Mouse (Mus musculus): ENCODE results near the gene Pomt2. TPM values are rescaled to one million over a fixed set of nuclear protein-coding genes. Genes with fewer than 3 reads are reported as not detected.

Gene Pomt2
- 14.4 and 16.9 TPM in 2 replicates for polyA plus RNA-seq (2014; fragmentation: Nextera tagmentation; extraction: Ambion mirVana)

- Histone ChIP-seq H3K27me3 (ENCODE audit: control insufficient read depth, insufficient read depth, low read length) (no peaks in the 10 kb centered on the region), H3K4me2 (ENCODE audit: low read depth, low read length) (peak within 1 kb of the TSS; percentile 76), H3K9me3 (ENCODE audit: control insufficient read depth, low read length) (no peaks in the 10 kb centered on the region), H3K36me3 (ENCODE audit: control insufficient read depth, insufficient read depth, low read length) (no peaks in the 10 kb centered on the region), H3K4me1 (ENCODE audit: control insufficient read depth, insufficient read depth, low read length) (peaks cover 13% of the 10 kb centered on the region), H3K4me3 (ENCODE audit: low read depth, low read length) (peak within 1 kb of the TSS; percentile 94), H3K27ac (ENCODE audit: low read depth, low read length) (peak within 1 kb of the TSS; percentile 96), H3K9ac (replicated peaks; ENCODE audit: low read depth, low read length) (peak within 1 kb of the TSS; percentile 70)
- ATAC-seq (ENCODE audit: low read depth), result peak; percentile 95
- WGBS, result under 1% methylated on average over 59 of the region's 61 CpGs
Measured at GRCm38 (mm10) chr12:87147395-87148089, at the start of gene Pomt2. Pomt2 (minus strand) TSS chr12:87147968.

GRCm38 (mm10) chr12:87196310-87196709, 48.5 kb upstream of the Pomt2 start:
- Histone ChIP-seq H3K9ac (replicated peaks; ENCODE audit: low read depth, low read length) (no peak overlapping the region), H3K4me3 (ENCODE audit: low read depth, low read length) (no peak overlapping the region), H3K4me2 (ENCODE audit: low read depth, low read length) (no peak overlapping the region), H3K27me3 (ENCODE audit: control insufficient read depth, insufficient read depth, low read length) (no peaks in the 10 kb centered on the region), H3K27ac (ENCODE audit: low read depth, low read length) (no peak overlapping the region), H3K36me3 (ENCODE audit: control insufficient read depth, insufficient read depth, low read length) (no peaks in the 10 kb centered on the region), H3K9me3 (ENCODE audit: control insufficient read depth, low read length) (no peaks in the 10 kb centered on the region), H3K4me1 (ENCODE audit: control insufficient read depth, insufficient read depth, low read length) (peaks cover 8% of the 10 kb centered on the region)
- ATAC-seq (ENCODE audit: low read depth), result no peak

DNA sequence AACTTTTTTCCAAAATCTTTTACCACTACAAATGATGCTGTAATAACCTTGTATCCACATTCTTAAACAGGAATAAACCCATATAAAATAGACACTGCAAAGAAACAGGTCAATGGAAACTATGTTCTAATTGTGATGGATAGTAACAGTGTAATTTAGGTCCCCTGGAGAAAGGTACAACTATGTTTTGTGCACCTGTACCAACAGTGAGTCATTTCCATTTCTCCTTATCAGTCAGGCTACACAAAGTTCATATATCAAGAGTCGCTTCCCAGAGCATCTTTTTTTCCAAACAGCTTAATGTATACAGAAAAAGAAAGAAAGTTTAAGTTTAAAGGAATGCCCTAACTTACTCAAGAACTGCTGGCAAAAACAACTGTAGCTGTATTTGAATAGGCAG, 47.3 kb upstream of the Pomt2 start:
- 84% methylated on average over 1 of the region's 1 CpGs for WGBS
- no peak overlapping the region for H3K4me3 ChIP-seq (ENCODE audit: low read depth, low read length)
- peaks cover 8% of the 10 kb centered on the region for H3K4me1 ChIP-seq (ENCODE audit: control insufficient read depth, insufficient read depth, low read length)
- H3K9ac ChIP-seq (replicated peaks; ENCODE audit: low read depth, low read length), result no peak overlapping the region
- H3K36me3 ChIP-seq (ENCODE audit: control insufficient read depth, insufficient read depth, low read length), result no peaks in the 10 kb centered on the region
- no peak for ATAC-seq (ENCODE audit: low read depth)
- H3K27ac ChIP-seq (ENCODE audit: low read depth, low read length), result no peak overlapping the region
- no peaks in the 10 kb centered on the region for H3K27me3 ChIP-seq (ENCODE audit: control insufficient read depth, insufficient read depth, low read length)
- no peak overlapping the region for H3K4me2 ChIP-seq (ENCODE audit: low read depth, low read length)
- no peaks in the 10 kb centered on the region for H3K9me3 ChIP-seq (ENCODE audit: control insufficient read depth, low read length)

DNA sequence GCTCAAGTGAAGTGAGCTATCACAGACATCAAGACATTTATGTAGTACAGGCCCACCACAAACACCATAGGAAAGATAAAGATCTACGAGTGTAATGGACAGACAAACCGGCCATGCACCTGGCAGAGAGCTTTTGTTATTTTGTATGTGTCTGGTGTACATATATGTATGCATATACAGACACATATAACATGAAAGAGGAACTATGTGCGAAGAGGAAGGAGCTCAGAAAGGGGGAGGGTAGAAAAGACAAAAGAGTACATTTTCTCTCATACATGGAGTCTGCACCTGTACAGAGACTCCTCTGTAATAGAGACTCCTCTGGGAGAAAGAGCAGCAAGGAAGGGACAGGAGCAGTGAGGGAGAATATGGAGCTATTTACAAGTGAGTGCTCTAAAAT, 45.2 kb upstream of the Pomt2 start:
- no peaks in the 10 kb centered on the region for H3K4me1 ChIP-seq (ENCODE audit: control insufficient read depth, insufficient read depth, low read length)
- WGBS, result 100% methylated on average over 3 of the region's 3 CpGs
- H3K36me3 ChIP-seq (ENCODE audit: control insufficient read depth, insufficient read depth, low read length), result no peaks in the 10 kb centered on the region
- no peak for ATAC-seq (ENCODE audit: low read depth)
- no peaks in the 10 kb centered on the region for H3K27me3 ChIP-seq (ENCODE audit: control insufficient read depth, insufficient read depth, low read length)
- H3K27ac ChIP-seq (ENCODE audit: low read depth, low read length), result no peak overlapping the region
- H3K9me3 ChIP-seq (ENCODE audit: control insufficient read depth, low read length), result no peaks in the 10 kb centered on the region
- H3K4me2 ChIP-seq (ENCODE audit: low read depth, low read length), result no peak overlapping the region
- no peak overlapping the region for H3K4me3 ChIP-seq (ENCODE audit: low read depth, low read length)
- H3K9ac ChIP-seq (replicated peaks; ENCODE audit: low read depth, low read length), result no peak overlapping the region

DNA sequence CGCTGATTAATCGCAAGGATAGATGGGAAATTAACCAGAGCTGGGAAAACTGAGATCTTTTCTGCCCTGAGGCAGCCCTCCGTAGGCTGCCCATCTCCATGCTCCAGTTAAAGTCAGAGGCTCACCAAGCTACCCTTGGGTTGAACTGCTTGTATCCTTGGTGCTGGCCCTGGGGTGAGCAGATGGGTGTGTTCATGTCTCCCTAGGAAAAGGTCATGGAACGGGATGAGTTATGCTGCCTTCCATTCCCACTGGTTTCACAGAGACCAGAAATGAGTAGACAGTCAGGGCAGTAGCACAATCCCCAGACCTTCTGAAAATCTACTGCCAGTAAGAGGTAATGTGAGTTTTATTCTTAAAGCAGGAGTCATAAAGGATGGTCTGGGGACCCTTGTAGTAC, 29.9 kb upstream of the Pomt2 start:
- peaks cover 3% of the 10 kb centered on the region for H3K36me3 ChIP-seq (ENCODE audit: control insufficient read depth, insufficient read depth, low read length)
- no peaks in the 10 kb centered on the region for H3K4me1 ChIP-seq (ENCODE audit: control insufficient read depth, insufficient read depth, low read length)
- H3K27me3 ChIP-seq (ENCODE audit: control insufficient read depth, insufficient read depth, low read length), result no peaks in the 10 kb centered on the region
- no peak overlapping the region for H3K4me2 ChIP-seq (ENCODE audit: low read depth, low read length)
- WGBS, result 98% methylated on average over 4 of the region's 4 CpGs
- ATAC-seq (ENCODE audit: low read depth), result no peak
- no peaks in the 10 kb centered on the region for H3K9me3 ChIP-seq (ENCODE audit: control insufficient read depth, low read length)
- no peak overlapping the region for H3K4me3 ChIP-seq (ENCODE audit: low read depth, low read length)
- H3K9ac ChIP-seq (replicated peaks; ENCODE audit: low read depth, low read length), result no peak overlapping the region
- no peak overlapping the region for H3K27ac ChIP-seq (ENCODE audit: low read depth, low read length)

- WGBS, result 77% methylated on average over 4 of the region's 4 CpGs
Measured at GRCm38 (mm10) chr12:87175194-87175946, 27.6 kb upstream of the Pomt2 start.

DNA sequence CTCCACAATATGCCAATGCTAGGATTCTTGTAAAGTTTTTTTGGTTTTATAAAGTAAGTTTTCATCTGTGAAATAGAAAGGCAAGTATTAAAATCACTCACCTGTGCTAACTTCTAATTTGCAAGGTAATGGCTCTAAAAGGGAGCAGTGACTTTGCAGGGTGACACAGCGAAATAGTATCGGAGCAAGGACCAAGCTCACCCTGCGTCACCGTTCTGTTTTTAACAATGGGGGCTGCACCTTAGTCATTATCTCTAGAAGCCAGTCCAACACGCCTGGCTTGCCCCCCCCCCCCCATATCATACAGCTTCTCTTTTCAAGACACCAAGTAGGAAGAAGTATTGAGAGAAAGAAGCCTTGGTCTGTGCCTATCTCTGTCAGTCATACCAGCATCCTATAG, 13.0 kb upstream of the Pomt2 start:
- Histone ChIP-seq H3K9ac (replicated peaks; ENCODE audit: low read depth, low read length) (no peak overlapping the region), H3K4me1 (ENCODE audit: control insufficient read depth, insufficient read depth, low read length) (no peaks in the 10 kb centered on the region), H3K4me3 (ENCODE audit: low read depth, low read length) (no peak overlapping the region), H3K36me3 (ENCODE audit: control insufficient read depth, insufficient read depth, low read length) (no peaks in the 10 kb centered on the region), H3K27ac (ENCODE audit: low read depth, low read length) (no peak overlapping the region), H3K27me3 (ENCODE audit: control insufficient read depth, insufficient read depth, low read length) (no peaks in the 10 kb centered on the region), H3K4me2 (ENCODE audit: low read depth, low read length) (no peak overlapping the region), H3K9me3 (ENCODE audit: control insufficient read depth, low read length) (no peaks in the 10 kb centered on the region)
- WGBS, result 94% methylated on average over 5 of the region's 5 CpGs
- no peak for ATAC-seq (ENCODE audit: low read depth)

More at GRCm38 (mm10) chr12:87175194-87175946, 27.6 kb upstream of the Pomt2 start:
- H3K36me3 ChIP-seq (ENCODE audit: control insufficient read depth, insufficient read depth, low read length), result peaks cover 7% of the 10 kb centered on the region
- no peak overlapping the region for H3K4me3 ChIP-seq (ENCODE audit: low read depth, low read length)
- H3K27ac ChIP-seq (ENCODE audit: low read depth, low read length), result no peak overlapping the region
- no peaks in the 10 kb centered on the region for H3K4me1 ChIP-seq (ENCODE audit: control insufficient read depth, insufficient read depth, low read length)
- H3K4me2 ChIP-seq (ENCODE audit: low read depth, low read length), result no peak overlapping the region
- H3K27me3 ChIP-seq (ENCODE audit: control insufficient read depth, insufficient read depth, low read length), result no peaks in the 10 kb centered on the region
- no peak for ATAC-seq (ENCODE audit: low read depth)
- no peak overlapping the region for H3K9ac ChIP-seq (replicated peaks; ENCODE audit: low read depth, low read length)
- H3K9me3 ChIP-seq (ENCODE audit: control insufficient read depth, low read length), result no peaks in the 10 kb centered on the region

- Histone ChIP-seq H3K4me1 (ENCODE audit: control insufficient read depth, insufficient read depth, low read length) (no peaks in the 10 kb centered on the region), H3K9me3 (ENCODE audit: control insufficient read depth, low read length) (no peaks in the 10 kb centered on the region), H3K4me3 (ENCODE audit: low read depth, low read length) (no peak overlapping the region), H3K9ac (replicated peaks; ENCODE audit: low read depth, low read length) (no peak overlapping the region), H3K27me3 (ENCODE audit: control insufficient read depth, insufficient read depth, low read length) (no peaks in the 10 kb centered on the region), H3K27ac (ENCODE audit: low read depth, low read length) (no peak overlapping the region), H3K36me3 (ENCODE audit: control insufficient read depth, insufficient read depth, low read length) (no peaks in the 10 kb centered on the region), H3K4me2 (ENCODE audit: low read depth, low read length) (no peak overlapping the region)
- ATAC-seq (ENCODE audit: low read depth), result no peak
- 91% methylated on average over 1 of the region's 1 CpGs for WGBS
Measured at GRCm38 (mm10) chr12:87160310-87160709, 12.5 kb upstream of the Pomt2 start.

DNA sequence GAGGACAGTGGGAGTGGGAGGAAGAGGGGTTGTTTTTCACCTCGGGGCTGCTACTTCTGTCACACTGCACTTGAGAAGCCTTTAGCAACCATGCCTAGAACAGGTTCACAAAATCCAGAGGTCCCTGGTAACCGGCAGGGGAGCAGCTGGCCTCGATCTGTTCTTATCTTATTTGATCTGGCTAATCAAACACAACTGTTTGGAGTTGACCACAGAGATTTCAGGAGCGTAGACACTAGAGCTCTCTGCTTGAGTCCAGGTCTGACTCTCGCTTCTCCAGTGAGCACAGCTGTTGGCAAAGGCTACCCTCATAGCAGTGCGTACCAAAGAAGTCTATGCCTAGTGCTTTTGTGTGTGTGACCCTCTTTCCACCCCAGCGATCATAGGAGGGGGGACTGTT, 10.3 kb upstream of the Pomt2 start:
- Histone ChIP-seq H3K9me3 (ENCODE audit: control insufficient read depth, low read length) (no peaks in the 10 kb centered on the region), H3K27ac (ENCODE audit: low read depth, low read length) (no peak overlapping the region), H3K4me3 (ENCODE audit: low read depth, low read length) (no peak overlapping the region), H3K4me1 (ENCODE audit: control insufficient read depth, insufficient read depth, low read length) (no peaks in the 10 kb centered on the region), H3K27me3 (ENCODE audit: control insufficient read depth, insufficient read depth, low read length) (no peaks in the 10 kb centered on the region), H3K36me3 (ENCODE audit: control insufficient read depth, insufficient read depth, low read length) (no peaks in the 10 kb centered on the region), H3K4me2 (ENCODE audit: low read depth, low read length) (no peak overlapping the region), H3K9ac (replicated peaks; ENCODE audit: low read depth, low read length) (no peak overlapping the region)
- 85% methylated on average over 7 of the region's 7 CpGs for WGBS
- ATAC-seq (ENCODE audit: low read depth), result no peak

Data from neural tube, embryonic 14.5 days (tissue).